Mouse (Mus musculus) right cerebral cortex, postnatal 10 days (tissue): ENCODE results near the gene Slc25a24.

Experiments
- DNase-seq, 2 experiments: peaks; one replicate each; pipeline ENCODE4 v3.0.0; 2021; ENCODE audit warnings: low spot score in 2 of 2

Gene Slc25a24

DNA sequence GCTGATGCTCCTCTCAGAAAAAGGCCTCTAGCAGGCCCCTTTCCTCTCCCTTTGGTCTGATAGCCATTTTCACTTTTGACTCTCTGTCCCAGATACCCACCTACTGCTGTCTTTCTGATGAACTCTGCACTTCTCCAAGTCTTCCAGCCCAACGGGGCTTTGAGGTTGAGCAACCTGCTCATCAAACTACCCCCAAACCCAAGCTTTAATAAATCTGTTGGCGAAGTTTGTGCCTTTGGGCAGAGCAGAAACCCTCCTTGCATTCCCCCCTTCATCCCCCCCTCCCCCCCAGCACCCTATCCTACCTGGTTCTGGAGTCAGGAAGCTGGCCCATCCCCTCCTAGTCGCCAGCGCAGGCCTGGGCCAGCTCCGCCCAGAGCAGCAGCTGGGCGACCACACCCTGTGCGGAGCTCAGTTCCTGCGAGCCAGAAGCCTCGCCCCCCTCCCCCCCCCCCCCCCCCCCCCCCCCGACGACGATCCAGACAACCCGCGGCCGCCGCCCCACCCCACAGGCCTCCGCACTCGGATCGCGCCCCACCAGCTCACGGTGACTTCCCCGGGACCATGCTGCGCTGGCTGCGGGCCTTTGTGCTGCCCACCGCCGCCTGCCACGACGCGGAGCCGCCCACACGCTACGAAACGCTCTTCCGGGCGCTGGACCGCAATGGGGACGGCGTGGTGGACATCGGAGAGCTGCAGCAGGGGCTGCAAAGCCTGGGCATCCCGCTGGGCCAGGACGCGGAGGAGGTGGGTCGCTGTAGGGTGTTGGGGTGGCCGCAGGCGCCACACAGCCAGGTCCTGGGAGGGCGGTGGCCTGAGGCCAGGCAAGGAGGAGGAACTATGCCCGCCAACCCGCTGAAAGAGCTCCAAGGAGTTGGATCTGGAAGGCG is at the start of gene Slc25a24:
Gene Slc25a24, plus strand, starts transcription at position 509 of the 890 bp plus-strand sequence.
- peak; percentile 43 to 44 for DNase-seq

DNA sequence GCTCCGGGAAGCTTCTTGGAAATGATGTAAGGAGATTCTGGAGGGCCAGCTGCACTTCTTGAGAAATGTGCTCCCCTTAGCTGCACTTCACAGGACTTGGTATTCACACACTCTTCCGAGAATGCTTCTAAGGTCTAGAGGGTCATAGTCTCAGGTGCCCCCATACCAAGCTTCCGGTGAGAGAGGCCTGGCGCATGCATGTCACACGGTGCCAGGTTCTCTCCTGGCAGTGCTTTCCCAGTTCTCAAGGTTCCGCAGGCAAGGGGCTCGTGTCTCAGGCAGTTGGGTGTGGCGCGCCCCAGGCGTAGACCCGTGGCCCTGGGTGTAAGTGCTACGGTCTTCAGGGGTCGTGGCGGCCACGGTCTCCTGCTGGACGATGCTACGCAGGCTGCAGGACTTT is 42.8 kb upstream of the Slc25a24 start, which contains the start of gene Slc25a54:
Gene Slc25a54, plus strand, starts transcription at position 301 of the 400 bp plus-strand sequence.
- no peak for DNase-seq

DNA sequence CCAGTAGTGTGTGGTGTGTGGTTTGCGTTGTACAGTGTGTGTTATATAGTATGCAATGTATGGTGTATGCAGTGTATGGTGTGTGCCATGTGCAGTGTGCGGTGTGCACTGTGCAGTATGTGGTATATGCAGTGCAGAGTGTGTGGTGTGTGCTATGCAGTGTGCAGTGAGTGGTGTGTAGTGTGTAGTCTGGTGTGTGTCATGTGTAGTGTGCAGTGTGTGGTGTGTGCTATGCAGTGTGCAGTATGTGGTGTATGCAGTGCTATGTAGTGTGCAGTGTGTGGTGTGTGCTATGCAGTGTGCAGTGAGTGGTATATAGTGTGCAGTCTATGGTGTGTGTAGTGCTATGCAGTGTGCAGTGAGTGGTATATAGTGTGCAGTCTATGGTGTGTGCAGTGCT is 38.5 kb upstream of the Slc25a24 start:
- DNase-seq: no peak

DNA sequence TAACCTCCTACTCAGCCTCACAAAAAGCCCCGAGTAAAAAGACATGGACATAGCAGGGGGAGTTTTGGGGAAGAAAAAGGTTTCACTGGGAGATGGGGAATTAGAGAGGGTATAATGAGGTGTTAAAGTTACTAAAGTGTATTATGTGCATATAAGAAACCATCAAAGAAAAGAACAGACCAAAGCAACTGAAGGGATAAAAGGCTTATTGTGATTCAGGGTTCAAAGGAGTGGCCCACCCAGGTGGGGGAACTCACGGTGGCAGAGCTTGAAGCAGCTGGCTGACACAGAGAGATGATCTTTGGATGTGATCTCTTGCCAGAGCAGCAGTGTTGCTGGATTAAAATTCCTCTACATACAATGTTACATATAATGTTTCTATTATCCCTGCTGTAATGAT is 34.5 kb upstream of the Slc25a24 start:
- no peak for DNase-seq

DNA sequence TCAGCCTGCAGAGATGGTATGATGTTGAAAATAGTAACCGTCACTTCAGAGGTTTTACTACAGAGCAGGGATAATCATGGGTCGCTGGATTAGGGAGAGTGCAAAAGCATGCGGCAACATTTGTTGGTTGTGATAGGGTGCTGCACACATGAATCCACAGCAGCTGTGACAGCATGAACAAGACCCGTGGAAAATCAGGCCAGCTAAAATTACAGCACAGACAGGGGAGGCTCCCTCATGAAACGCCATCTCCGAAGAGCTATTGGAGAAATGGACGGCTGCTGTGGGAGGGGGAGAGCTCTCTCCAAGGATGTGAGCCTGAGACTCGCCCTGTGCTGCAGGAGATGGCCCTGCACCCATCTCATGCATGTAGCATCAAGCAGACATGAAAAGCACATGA is 18.2 kb upstream of the Slc25a24 start:
- peak in 1 of 2 experiments; percentile 30 for DNase-seq

DNA sequence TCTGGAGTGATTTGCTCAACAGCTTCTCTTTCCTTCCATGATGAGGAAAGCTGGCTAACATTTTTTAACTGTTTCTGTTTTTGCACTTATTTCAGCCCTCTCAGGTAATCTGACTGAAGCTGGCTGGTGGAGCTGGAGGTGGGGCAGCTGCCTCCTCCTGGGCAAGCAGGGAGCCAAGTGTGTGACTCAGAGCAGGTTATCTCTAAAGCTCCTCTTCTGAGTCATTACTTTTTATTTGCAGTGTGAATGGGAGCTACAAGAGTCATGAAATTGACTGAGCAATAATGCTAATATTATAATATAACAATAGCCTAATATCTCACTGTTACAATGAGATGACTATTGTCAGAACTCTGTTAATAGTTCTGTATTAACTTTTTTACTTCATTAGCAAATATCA is 5.8 kb upstream of the Slc25a24 start:
- DNase-seq: no peak

DNA sequence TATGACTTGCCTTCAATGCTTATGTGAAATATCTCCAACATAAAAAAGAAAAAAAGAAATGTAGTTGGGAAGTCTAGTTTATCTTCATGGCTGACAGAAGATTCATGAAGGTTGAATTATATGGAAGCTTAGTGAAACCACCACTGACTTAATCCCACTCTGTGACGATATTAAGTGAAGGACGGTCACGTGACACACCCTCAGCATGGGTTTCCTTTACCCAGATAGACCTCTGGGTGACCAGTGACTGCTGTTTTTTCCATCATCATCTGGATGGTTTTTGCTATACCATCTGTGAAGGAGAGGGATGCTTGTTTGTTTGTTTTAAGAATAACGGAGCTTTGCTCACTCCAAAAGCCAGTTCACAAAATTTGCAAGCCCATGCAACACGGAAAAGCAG is 3.4 kb upstream of the Slc25a24 start:
- no peak for DNase-seq

DNA sequence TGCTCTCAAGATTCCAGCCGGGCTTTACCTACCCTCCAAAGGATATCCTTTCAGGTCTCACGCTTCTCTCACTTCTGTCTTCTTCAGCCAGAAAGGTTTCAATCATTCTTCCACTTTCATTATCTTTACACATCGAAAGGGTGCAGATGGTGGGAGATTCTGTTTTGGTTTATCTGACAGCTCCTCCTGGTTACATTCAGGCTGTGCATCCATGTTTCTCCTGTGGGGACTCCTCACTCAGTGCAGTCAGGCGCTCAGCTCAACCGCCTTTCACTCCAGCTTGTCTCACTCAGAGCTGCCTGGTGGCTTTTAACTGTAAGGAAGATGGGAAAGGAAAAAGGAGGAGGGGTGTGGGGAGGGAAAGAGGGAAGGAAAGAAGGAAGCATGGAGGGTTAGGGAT is 3.0 kb upstream of the Slc25a24 start:
- no peak for DNase-seq

DNA sequence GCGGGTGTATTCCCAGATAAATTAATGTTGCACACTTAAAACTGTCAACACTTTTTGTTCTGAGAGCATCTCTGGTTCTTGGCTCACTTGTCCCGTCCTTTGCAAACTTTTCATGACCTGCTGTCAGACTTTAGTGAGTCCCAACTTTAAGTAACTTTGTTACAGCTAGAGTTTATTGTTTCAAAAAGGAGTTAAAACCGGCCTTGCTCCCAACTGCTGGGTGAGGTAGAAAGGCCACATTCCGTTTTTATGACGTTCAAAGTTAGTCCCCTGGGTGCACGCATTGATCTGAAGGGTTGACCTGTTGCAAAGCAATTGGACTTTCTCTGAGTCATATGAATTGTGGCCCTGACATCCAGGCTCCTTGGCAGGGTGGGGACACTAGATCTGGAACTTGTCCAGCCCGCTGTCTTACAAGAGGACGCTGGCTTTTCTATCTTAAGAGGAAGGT is 607 bp downstream of the Slc25a24 start:
- DNase-seq: no peak

DNA sequence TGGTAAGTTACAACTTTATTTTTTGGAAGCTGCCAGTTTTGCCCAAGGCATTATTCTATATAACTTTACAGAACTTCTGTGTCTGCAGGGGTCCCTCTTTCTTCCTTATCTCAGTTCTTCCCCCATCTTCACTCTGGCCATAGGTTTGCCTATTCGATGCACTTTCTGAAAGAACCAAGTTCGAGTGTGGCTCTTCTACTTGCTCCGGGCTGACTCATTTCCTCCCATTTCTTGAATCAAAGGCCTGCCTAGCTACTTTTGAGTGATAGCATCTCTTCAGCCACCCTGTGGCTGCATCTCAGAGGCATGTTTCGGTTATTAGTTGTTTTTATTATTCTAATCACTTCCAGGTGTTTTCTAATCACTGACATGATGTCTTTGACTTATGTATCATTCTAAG is 1.1 kb downstream of the Slc25a24 start:
- DNase-seq: no peak

DNA sequence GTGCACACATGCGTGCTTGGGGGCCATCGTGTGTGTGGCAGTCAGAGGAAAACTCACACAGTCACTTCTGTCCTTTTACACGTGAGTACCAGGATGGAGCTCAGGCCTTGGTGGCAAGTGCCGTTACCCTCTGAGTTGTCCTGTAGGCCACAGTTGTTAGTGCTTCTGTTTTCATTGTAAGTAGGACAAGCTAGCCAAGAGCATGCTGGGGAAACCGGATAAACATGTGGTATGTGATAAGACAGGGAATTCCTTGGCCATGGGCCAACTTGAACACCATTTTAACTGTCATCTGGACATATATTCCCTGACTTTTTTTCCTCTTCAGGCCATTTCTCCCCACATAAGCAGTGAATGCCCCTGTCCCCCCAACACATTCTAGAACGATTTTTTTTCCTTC is 2.6 kb downstream of the Slc25a24 start:
- DNase-seq: no peak

DNA sequence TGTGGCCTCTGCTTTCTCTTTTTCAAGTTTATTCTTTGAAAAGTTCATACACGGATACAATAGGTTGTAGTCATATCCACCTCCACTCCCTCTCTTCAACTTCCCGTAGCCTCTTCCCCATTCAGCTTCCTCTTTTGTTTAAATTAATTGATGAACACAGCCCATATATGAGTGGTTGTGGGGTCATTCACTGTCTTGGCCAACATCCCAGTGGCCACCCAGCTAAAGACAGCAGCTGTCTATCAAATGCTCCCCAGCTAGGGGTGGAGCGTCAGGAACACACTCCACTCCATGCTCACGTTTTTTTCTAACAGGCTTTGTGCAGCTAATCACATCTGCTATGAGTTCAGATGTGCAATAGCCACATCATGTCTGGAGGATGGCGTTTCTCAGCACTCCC is 6.8 kb downstream of the Slc25a24 start:
- DNase-seq: no peak

DNA sequence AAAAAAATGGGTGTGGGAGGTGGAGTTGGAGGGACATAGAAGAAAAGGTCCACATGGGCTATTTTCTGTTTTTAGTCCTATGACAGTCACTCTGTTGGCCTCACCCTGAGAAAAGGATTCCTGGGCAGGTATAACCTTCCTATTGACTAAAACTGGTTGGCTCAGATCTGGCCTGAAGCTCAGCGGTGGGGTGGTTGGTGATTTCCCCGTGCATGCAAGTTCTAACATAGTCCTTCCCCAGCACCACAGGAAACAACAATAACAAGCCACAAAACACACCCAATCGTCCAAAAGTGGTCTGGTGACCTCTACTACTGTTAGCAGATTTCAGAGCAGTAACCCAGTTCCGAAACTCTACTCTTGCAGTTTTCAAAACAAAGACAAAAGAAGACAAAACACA is 10.0 kb downstream of the Slc25a24 start:
- DNase-seq: no peak

DNA sequence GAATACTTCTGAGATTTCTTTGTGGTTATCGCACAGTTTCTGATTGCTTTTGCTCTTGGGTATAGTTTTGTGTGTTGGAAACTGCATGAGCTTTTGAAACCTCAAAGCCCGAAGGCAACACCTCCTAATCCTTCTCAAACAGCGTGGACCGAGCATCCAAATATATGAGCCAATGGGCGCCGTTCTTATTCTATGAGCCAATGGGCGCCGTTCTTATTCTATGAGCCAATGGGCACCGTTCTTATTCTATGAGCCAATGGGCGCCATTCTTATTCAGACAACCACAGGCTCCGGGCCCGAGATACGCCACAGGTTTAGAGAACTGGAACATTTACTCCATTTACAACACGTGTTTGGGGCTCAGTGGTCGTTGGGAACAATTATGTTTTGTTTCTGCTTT is 11.1 kb downstream of the Slc25a24 start:
- no peak for DNase-seq

DNA sequence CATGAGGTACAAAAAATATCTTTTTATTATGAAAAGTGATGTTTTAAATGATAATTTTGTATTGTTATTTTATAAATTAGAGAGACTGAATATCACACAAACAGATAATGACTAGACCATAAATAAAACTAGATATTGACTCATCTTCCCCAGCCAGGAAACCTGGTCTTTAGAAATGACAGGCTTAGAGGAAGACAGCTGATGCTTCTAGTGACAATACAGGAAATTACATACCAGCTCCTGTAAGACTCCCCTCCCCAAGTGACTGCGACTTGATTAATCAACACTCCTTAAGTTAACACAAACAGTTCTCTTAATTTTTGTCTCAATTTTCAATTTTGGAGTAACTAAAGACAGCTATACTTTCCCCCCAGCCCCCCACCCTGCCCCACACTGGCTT is 12.4 kb downstream of the Slc25a24 start:
- no peak for DNase-seq

DNA sequence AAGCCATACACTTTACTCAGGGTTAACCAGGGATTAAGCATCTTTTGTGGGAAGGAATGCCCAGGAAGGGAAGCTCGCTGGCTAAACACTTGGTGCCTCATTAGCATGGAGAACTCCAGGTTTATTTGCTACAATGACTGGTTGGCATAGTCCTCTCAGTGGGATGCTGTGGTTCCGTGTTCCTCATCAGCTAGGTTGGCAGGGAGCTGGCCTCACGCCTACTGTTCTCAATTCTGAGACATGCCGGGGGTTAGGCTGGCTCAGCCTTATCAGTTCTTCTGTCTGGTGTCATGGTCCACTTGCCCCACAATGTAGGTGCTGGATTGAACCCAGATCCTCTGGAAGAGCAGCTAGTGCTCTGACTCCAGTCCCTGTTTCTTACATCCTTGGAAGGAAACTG is 29.6 kb downstream of the Slc25a24 start:
- no peak for DNase-seq

DNA sequence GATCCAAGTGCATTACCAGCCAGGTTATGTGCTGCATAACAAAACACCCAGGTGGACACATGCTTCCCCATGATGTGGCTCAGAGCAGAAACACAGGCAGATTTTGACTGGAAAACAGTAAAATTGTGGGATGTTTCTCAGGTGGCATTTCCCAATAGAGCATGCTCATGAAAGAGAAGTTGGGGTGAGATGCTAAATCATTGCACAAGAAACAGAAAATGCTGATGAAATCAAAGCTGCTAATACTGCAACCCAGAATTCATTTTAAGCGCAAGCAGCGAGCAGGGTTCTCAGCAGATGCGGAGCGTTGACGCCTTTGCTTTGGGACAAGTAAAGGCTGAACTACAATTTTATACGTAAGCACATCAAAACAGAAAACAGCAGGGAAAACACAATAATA is 30.5 kb downstream of the Slc25a24 start:
- DNase-seq: no peak

DNA sequence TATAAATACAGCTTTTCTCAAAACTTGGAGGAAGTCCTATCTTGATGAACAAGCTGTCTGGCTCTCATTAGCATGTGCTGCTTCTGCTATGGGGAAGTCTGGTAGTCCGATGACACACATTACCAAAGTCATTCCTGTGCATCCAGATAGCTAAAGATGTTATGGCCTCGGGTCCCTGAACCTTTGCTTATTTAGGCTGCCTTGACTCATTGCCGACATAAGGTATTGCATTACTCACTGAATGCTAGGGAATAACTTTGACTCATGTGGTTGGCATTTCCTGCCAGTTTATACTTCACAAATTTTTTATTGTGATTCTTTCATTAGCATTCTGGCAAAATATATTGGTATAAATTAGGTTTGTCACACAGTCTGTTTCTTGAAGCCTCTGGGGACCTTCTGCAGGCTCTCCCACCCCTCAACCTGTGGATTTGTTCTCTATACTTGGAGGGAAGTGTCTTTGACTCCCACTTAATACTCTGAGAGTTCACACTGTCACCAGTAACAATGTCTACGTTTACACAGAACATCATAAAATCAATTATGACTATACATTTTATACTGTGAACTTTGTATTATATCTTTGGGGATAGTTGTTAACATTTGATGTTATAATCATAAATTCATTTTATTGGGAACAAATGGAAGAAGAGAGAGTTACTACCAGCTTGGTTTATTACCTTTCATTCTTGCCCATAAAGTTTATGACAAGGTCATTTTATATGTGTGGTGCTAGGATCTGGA is 33.1 kb downstream of the Slc25a24 start:
- no peak for DNase-seq

DNA sequence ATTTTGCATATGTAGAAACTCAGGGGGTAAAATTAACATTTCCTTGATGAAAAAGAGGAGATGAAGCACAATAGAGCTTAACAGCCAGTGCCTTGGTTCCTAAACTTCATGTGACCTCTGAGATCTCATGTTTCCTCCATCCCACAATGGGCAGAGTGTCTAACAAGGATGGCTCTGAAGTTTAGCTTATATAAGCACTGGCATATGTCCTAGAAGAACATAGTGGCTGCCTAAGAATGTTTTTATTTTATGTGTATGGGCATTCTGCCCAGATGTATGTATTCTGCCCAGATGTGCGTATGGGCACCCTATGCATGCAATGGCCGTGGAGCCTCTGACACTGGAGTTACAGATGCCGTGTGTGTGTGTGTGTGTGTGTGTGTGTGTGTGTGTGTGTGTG is 34.5 kb downstream of the Slc25a24 start:
- no peak for DNase-seq

DNA sequence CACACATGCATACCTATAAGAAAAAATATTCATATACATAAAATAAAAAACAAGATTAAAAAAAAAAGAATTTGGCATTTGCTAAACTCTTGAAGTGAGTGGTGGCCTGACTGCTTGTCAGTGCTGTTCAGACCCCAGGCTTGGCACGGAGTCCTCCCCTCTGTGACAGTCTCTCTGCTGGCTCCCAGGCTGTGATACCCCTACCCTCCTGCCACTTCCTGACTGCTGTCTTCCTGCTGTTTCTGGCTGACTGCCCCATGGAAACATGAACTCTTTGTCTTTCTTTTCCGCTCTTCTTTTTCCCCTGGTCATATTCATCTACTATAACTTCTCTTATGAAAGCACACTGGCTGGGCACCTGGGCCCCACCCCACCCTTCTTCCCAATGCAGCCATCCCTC is 41.1 kb downstream of the Slc25a24 start:
- peak in 1 of 2 experiments; percentile 5 for DNase-seq

DNA sequence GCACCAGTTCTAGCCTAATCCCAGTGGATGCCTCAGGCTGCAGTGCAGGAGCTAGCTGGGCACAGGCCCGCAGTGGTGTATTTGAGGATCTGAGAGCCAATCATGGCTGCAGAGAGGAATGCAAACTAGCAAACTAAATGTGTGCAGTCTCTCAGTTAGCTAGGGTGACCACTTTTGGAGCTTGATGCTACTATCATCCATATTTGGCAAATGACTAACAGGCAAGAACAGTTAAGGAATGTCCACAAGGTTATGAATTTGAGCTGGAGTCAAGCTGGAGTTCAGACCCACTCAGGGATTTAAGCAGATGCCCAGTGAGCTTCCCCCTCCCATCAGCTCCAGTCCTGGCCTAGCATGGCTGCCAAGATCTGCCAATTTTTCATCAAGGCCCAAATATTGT is 41.7 kb downstream of the Slc25a24 start:
- no peak for DNase-seq

DNA sequence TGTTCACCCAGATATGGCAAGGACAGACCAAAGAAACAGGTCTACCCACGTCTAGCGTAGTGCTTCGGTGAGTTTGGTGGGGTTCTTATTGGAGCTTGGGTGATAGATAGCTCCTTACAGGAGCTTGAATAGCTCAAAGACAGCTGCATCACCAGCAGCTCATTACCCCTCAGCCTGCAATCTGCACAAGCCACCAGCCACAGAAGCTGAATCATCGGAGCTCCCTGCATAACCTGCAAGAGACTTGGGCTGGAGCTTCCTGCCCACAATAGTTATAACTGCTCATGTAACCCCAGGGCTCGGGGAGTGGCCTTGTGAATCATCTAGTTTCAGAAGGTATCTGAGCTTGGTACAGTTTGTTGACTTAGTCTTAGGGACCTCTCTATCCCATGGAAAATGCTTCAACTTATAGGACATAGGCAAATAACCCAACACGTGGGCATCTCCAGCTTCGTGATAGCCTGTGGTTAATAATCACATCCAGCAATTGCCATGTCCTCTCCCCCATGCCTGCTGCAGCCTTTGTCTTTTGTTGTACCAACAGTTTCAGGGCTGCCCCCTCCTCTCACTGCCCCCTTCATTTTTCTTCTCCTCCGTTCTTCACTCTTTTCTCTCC is 42.4 kb downstream of the Slc25a24 start:
- DNase-seq: no peak

DNA sequence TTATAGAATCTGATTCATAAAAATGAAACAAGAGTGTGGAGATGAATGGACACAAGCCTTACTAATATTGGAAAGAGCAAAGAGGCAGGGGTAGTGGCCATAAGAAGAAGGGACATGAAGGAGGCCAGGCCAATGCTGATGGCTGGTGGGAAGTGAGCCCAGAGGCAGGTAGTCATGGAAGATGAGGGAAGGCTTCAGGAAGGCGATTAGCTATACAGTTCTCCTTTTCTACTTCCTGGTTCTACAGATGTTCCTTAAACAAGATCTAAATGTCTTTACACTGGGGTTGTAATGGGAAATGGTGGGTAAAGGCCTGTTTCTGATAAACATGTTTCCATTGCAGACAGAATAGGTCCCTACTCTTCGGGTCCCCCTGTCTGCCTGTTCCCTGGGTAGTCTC is 46.2 kb downstream of the Slc25a24 start:
- DNase-seq: no peak
